ENCODE assay signal across 24 mouse cellular contexts in the genomic region with DNA sequence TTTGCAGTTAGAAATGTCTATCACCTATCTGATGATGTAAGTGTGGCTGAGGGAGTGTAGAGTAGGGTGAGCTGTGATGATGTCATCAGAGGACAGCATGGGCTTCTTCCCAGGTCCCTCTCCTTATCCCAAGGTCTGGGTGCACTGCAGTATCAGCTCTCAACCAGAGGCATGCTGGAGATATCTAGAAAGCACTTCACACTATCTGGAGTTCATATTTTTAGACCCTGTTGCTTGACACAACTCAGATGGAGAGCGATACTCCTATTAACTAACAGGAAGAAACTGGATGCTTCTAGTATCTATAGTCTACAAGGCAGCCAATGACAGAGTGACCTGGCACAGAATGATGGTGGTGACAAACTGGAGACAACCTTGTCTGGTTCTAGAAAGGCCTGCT.
DNase-seq lines count a peak whose midpoint lies in the region; ATAC-seq and TF ChIP-seq lines count a peak whose summit lies in the region.
"Had no signal": no experiment of that assay in that cellular context is flagged by ENCODE, and none has a peak within 500 bp of the region (broad histone marks: within the 10 kb centered on the region; RNA-seq: fewer than 3 reads in every experiment).

No protein-coding gene starts in this region.

- H3K4me2 ChIP-seq in heart, embryonic 11.5 days: no peak overlapping the region
- no peak overlapping the region for H3K4me2 ChIP-seq in heart, embryonic 13.5 days
- H3K4me2 ChIP-seq in heart, embryonic 15.5 days: no peak overlapping the region
- no peak overlapping the region for H3K4me2 ChIP-seq in heart, postnatal 0 days (ENCODE audit: low read depth, low read length)
- H3K4me2 ChIP-seq: embryonic facial prominence, embryonic 13.5 days; embryonic facial prominence, embryonic 15.5 days; forebrain, embryonic 12.5 days had no signal

- 0 out of 2 replicates have a peak, but pooled peaks have one; percentile 25 for TF ChIP-seq EP300 in heart, postnatal 0 days (IDR thresholded peaks at IDR 0.05; ENCODE audit: low read depth)

- peaks cover 6% of the 10 kb centered on the region; the same call in 1 of the 2 replicates for H3K9me3 ChIP-seq in heart, embryonic 11.5 days (replicated peaks; ENCODE audit: control insufficient read depth, low read length)
- H3K9me3 ChIP-seq in heart, embryonic 13.5 days: peaks cover 8% of the 10 kb centered on the region
- no peaks in the 10 kb centered on the region for H3K9me3 ChIP-seq in heart, embryonic 15.5 days (replicated peaks)
- no peaks in the 10 kb centered on the region for H3K9me3 ChIP-seq in heart, postnatal 0 days (replicated peaks; ENCODE audit: control insufficient read depth, low read length)
- H3K9me3 ChIP-seq: embryonic facial prominence, embryonic 15.5 days had no signal

- H3K27ac ChIP-seq in heart, embryonic 11.5 days (ENCODE audit: low read depth, low read length): peak overlapping the region; percentile 59
- H3K27ac ChIP-seq in heart, embryonic 13.5 days (replicated peaks): peak overlapping the region; percentile 68
- H3K27ac ChIP-seq in heart, embryonic 15.5 days: peak overlapping the region; percentile 39; the same call in 1 of the 2 replicates
- H3K27ac ChIP-seq in heart, postnatal 0 days (ENCODE audit: low read depth): no peak overlapping the region
- H3K27ac ChIP-seq: embryonic facial prominence, embryonic 13.5 days; embryonic facial prominence, embryonic 15.5 days; forebrain, embryonic 10.5 days; forebrain, embryonic 12.5 days had no signal

- DNase-seq in heart, postnatal 25 days (ENCODE audit: low spot score): no peak
- no peak for DNase-seq in heart, adult 18-20 months
- DNase-seq in heart, postnatal 36 days: no peak
- DNase-seq in heart, postnatal 0 days (ENCODE audit: low spot score): no peak
- no peak for DNase-seq in heart, adult 8-10 months (ENCODE audit: low spot score)
- DNase-seq: adrenal gland, adult 2 months; adrenal gland, postnatal 10 days; adrenal gland, postnatal 25 days; cerebellum, adult 11 months; cerebellum, adult 18-20 months; cerebellum, adult 8-10 months; cerebellum, adult 9-11 months; cerebellum, postnatal 14 days; cerebellum, postnatal 36 days; embryo, embryonic 11 days had no signal

- WGBS in heart, embryonic 11.5 days (ENCODE audit: insufficient replicate concordance): 47% methylated on average over 1 of the region's 1 CpGs
- 20% methylated on average over 1 of the region's 1 CpGs for WGBS in heart, embryonic 13.5 days
- WGBS in heart, embryonic 15.5 days: 53% methylated on average over 1 of the region's 1 CpGs
- WGBS in heart, postnatal 0 days: 32% methylated on average over 1 of the region's 1 CpGs

- no peaks in the 10 kb centered on the region; the same call in 1 of the 2 replicates for H3K4me1 ChIP-seq in heart, embryonic 11.5 days (ENCODE audit: control insufficient read depth, insufficient read depth, low read length)
- H3K4me1 ChIP-seq in heart, embryonic 13.5 days: peaks cover 34% of the 10 kb centered on the region
- 0 out of 2 replicates have a peak, but pooled peaks cover 7% of the 10 kb centered on the region for H3K4me1 ChIP-seq in heart, embryonic 15.5 days (replicated peaks)
- peaks cover 6% of the 10 kb centered on the region for H3K4me1 ChIP-seq in heart, postnatal 0 days (ENCODE audit: control insufficient read depth, insufficient read depth)
- H3K4me1 ChIP-seq: forebrain, embryonic 10.5 days; forebrain, embryonic 12.5 days had no signal

- no peaks in the 10 kb centered on the region for H3K27me3 ChIP-seq in heart, embryonic 11.5 days (ENCODE audit: control insufficient read depth, insufficient read depth, low read length)
- no peaks in the 10 kb centered on the region for H3K27me3 ChIP-seq in heart, embryonic 13.5 days (replicated peaks)
- H3K27me3 ChIP-seq in heart, embryonic 15.5 days: no peaks in the 10 kb centered on the region
- H3K27me3 ChIP-seq in heart, postnatal 0 days (ENCODE audit: control insufficient read depth, insufficient read depth, low read length): no peaks in the 10 kb centered on the region
- H3K27me3 ChIP-seq: embryonic facial prominence, embryonic 13.5 days; embryonic facial prominence, embryonic 15.5 days; forebrain, embryonic 12.5 days had no signal

- intact Hi-C loops in heart, postnatal 25 days (cut with DNase I): no loop called here
- intact Hi-C loops in heart, postnatal 36 days (cut with DNase I): no loop called here

- H3K9ac ChIP-seq in heart, embryonic 11.5 days (ENCODE audit: low read depth, low read length): no peak overlapping the region
- H3K9ac ChIP-seq in heart, embryonic 13.5 days: no peak overlapping the region
- no peak overlapping the region for H3K9ac ChIP-seq in heart, embryonic 15.5 days
- no peak overlapping the region for H3K9ac ChIP-seq in heart, postnatal 0 days (replicated peaks; ENCODE audit: low read depth, low read length)
- H3K9ac ChIP-seq: embryonic facial prominence, embryonic 13.5 days; embryonic facial prominence, embryonic 15.5 days; forebrain, embryonic 12.5 days had no signal

- no peaks in the 10 kb centered on the region for H3K36me3 ChIP-seq in heart, embryonic 11.5 days (ENCODE audit: control insufficient read depth, insufficient read depth, low read length)
- H3K36me3 ChIP-seq in heart, embryonic 13.5 days: 0 out of 2 replicates have a peak, but pooled peaks cover 5% of the 10 kb centered on the region
- no peaks in the 10 kb centered on the region for H3K36me3 ChIP-seq in heart, embryonic 15.5 days
- no peaks in the 10 kb centered on the region for H3K36me3 ChIP-seq in heart, postnatal 0 days (replicated peaks; ENCODE audit: control insufficient read depth, insufficient read depth, low read length)
- H3K36me3 ChIP-seq: embryonic facial prominence, embryonic 13.5 days; embryonic facial prominence, embryonic 15.5 days; forebrain, embryonic 10.5 days; forebrain, embryonic 12.5 days had no signal

- ATAC-seq in heart, embryonic 11.5 days (replicated peaks; ENCODE audit: insufficient number of reproducible peaks, low FRiP score, low TSS enrichment): peak; percentile 68
- peak; percentile 63; the same call in 1 of the 2 replicates for ATAC-seq in heart, embryonic 13.5 days (ENCODE audit: extremely low read depth, insufficient number of reproducible peaks, low FRiP score, low TSS enrichment)
- peak; percentile 79 for ATAC-seq in heart, embryonic 15.5 days (replicated peaks; ENCODE audit: insufficient number of reproducible peaks, insufficient read depth, low FRiP score, low read depth)
- ATAC-seq in heart, postnatal 0 days (ENCODE audit: insufficient read depth, low read depth): peak; percentile 30; the same call in 1 of the 2 replicates
- ATAC-seq: forebrain, embryonic 14.5 days had no signal

- TF ChIP-seq CTCF in heart, postnatal 0 days (IDR thresholded peaks at IDR 0.05; ENCODE audit: low read depth): no peak

- no peak overlapping the region for H3K4me3 ChIP-seq in heart, embryonic 11.5 days (ENCODE audit: low read depth, low read length)
- no peak overlapping the region for H3K4me3 ChIP-seq in heart, embryonic 13.5 days
- no peak overlapping the region for H3K4me3 ChIP-seq in heart, embryonic 15.5 days
- H3K4me3 ChIP-seq in heart, postnatal 0 days (ENCODE audit: low read depth, low read length): no peak overlapping the region
- H3K4me3 ChIP-seq: embryonic facial prominence, embryonic 13.5 days; embryonic facial prominence, embryonic 15.5 days; erythroblast, embryonic 14.5 days; forebrain, embryonic 10.5 days; forebrain, embryonic 12.5 days had no signal
